Mouse (Mus musculus) heart, postnatal 0 days (tissue): ENCODE measurements around the gene Tradd. TPM values are rescaled to one million over a fixed set of nuclear protein-coding genes. Genes with fewer than 3 reads are reported as not detected.
"Not testable (repeated sequence)": the region's sequence is repeated elsewhere in the genome, so short reads cannot be mapped to it uniquely, and the experiment has no call there.

Experiments used
- ATAC-seq: fragments of 200-750 bp; cut with Nextera tagmentation; 2 replicates; pipeline ENCODE4 v1.8.0; 2017; ENCODE audit warnings: low read depth, moderate number of reproducible peaks, moderate library complexity; ENCODE audit not compliant: insufficient read depth
- DNase-seq: peaks from one replicate; pipeline ENCODE4 v3.0.0-alpha.2; 2016; ENCODE audit warnings: low spot score
- H3K27ac ChIP-seq: fragments of 300-500 bp; sonication (generic); 2 replicates; pipeline ENCODE4 v1.5.1; 2014; ENCODE audit warnings: low read depth, mild to moderate bottlenecking
- H3K27me3 ChIP-seq: fragments of 300-500 bp; sonication (generic); 2 replicates; pipeline ENCODE4 v1.6.1; 2014; ENCODE audit warnings: low read length, mixed read lengths; ENCODE audit not compliant: control insufficient read depth, insufficient read depth
- H3K36me3 ChIP-seq: fragments of 300-500 bp; sonication (generic); replicated peaks from 2 replicates; pipeline ENCODE4 v1.6.1; 2014; ENCODE audit warnings: low read length, mixed read lengths; ENCODE audit not compliant: control insufficient read depth, insufficient read depth
- H3K4me1 ChIP-seq: fragments of 300-500 bp; sonication (generic); 2 replicates; pipeline ENCODE4 v1.6.1; 2014; ENCODE audit warnings: antibody characterized with exemption; ENCODE audit not compliant: control insufficient read depth, insufficient read depth
- H3K4me2 ChIP-seq: fragments of 300-500 bp; sonication (generic); 2 replicates; pipeline ENCODE4 v1.6.1; 2014; ENCODE audit warnings: low read depth, mild to moderate bottlenecking, low read length, moderate library complexity
- H3K4me3 ChIP-seq: fragments of 300-500 bp; sonication (generic); 2 replicates; pipeline ENCODE4 v1.5.1; 2014; ENCODE audit warnings: low read depth, low read length
- H3K9ac ChIP-seq: fragments of 300-500 bp; sonication (generic); replicated peaks from 2 replicates; pipeline ENCODE4 v1.6.1; 2014; ENCODE audit warnings: low read depth, low read length, mixed read lengths
- H3K9me3 ChIP-seq: fragments of 300-500 bp; sonication (generic); replicated peaks from 2 replicates; pipeline ENCODE4 v1.6.1; 2016; ENCODE audit warnings: low read length; ENCODE audit not compliant: control insufficient read depth
- CTCF ChIP-seq: IDR thresholded peaks from 2 replicates; pipeline ENCODE4 v1.5.1; 2016; ENCODE audit warnings: antibody characterized with exemption, control low read depth, low read depth
- EP300 ChIP-seq: IDR thresholded peaks from 2 replicates; pipeline ENCODE4 v1.6.1; 2016; ENCODE audit warnings: antibody characterized with exemption, low read depth
- WGBS: fragments of 180-500 bp; shearing (Covaris S2); extraction: QIAGEN DNeasy Blood & Tissue Kit; methylation state at CpG from one replicate; pipeline ENCODE4 v1.1.7; 2014; 5-methylcytosine and 5-hydroxymethylcytosine counted together
- polyA plus RNA-seq: library from polyadenylated mRNA; unstranded; fragments of >200 nt; fragmentation: Nextera tagmentation; extraction: Ambion mirVana; gene quantifications from 2 replicates; pipeline ENCODE4 v1.2.1, GENCODE M21; 2015
- total RNA-seq: library from RNA; depleted of rRNA; stranded (reverse); fragments of >200 nt; gene quantifications from 2 replicates; pipeline ENCODE4 v1.2.3, GENCODE M21; 2014; ENCODE audit warnings: low replicate concordance

Tradd gene
- total and polyA plus RNA-seq, 2 experiments from 2014 or later = 9.0 to 17.6 TPM

- ATAC-seq (no peak), DNase-seq (no peak)
- Histone ChIP-seq H3K4me1 (peaks cover 26% of the 10 kb centered on the region), H3K9ac (no peak overlapping the region), H3K27ac (no peak overlapping the region), H3K4me3 (no peak overlapping the region), H3K4me2 (no peak overlapping the region), H3K27me3 (0 out of 2 replicates have a peak, but pooled peaks cover 4% of the 10 kb centered on the region), H3K9me3 (no peaks in the 10 kb centered on the region), H3K36me3 (no peaks in the 10 kb centered on the region)
- no peak for TF ChIP-seq CTCF
- TF ChIP-seq EP300 = no peak
- WGBS = 68% methylated on average over 7 of the region's 7 CpGs
These were observed 28.1 kb upstream of the Tradd start for GRCm38 (mm10) chr8:105292471-105292870.

- DNase-seq, H3K9me3 ChIP-seq, H3K4me3 ChIP-seq, H3K27me3 ChIP-seq, ATAC-seq, H3K9ac ChIP-seq, H3K27ac ChIP-seq, H3K4me2 ChIP-seq, H3K36me3 ChIP-seq: not testable (repeated sequence)
- peaks cover 21% of the 10 kb centered on the region for H3K4me1 ChIP-seq
- TF ChIP-seq CTCF = peak; percentile 14; the same call in 1 of the 2 replicates
- 46% methylated on average over 3 of the region's 3 CpGs for WGBS
These were observed 27.4 kb upstream of the Tradd start for GRCm38 (mm10) chr8:105291802-105292201.

- not testable (repeated sequence) for H3K4me3 ChIP-seq, H3K27me3 ChIP-seq, ATAC-seq, H3K4me2 ChIP-seq, H3K9me3 ChIP-seq, H3K27ac ChIP-seq, DNase-seq, H3K36me3 ChIP-seq, H3K9ac ChIP-seq
- 72% methylated on average over 8 of the region's 8 CpGs for WGBS
- peaks cover 17% of the 10 kb centered on the region for H3K4me1 ChIP-seq
These were observed 27.0 kb upstream of the Tradd start for GRCm38 (mm10) chr8:105291364-105291763.

- 0 out of 2 replicates have a peak, but pooled peaks cover 4% of the 10 kb centered on the region for H3K27me3 ChIP-seq
- no peak overlapping the region for H3K9ac ChIP-seq
- no peaks in the 10 kb centered on the region for H3K36me3 ChIP-seq
- ATAC-seq (peak; percentile 19; the same call in 1 of the 2 replicates), DNase-seq (peak; percentile 81)
- no peak overlapping the region for H3K27ac ChIP-seq
- no peak overlapping the region for H3K4me3 ChIP-seq
- peak overlapping the region; percentile 81 for H3K4me2 ChIP-seq
- H3K9me3 ChIP-seq = no peaks in the 10 kb centered on the region
- H3K4me1 ChIP-seq = peaks cover 12% of the 10 kb centered on the region
- TF ChIP-seq EP300 (no peak), CTCF (peak; percentile 95)
- 13% methylated on average over 31 of the region's 31 CpGs for WGBS
These were observed 26.3 kb upstream of the Tradd start for GRCm38 (mm10) chr8:105290554-105291314.

GRCm38 (mm10) chr8:105289805-105290460, 25.5 kb upstream of the Tradd start, which contains the start of gene 4931428F04Rik:
TSS of gene 4931428F04Rik (minus strand) at chr8:105289864.
- Histone ChIP-seq H3K4me1 (peaks cover 12% of the 10 kb centered on the region), H3K27ac (peak within 1 kb of the TSS; percentile 69), H3K4me2 (peak within 1 kb of the TSS; percentile 81), H3K36me3 (no peaks in the 10 kb centered on the region), H3K4me3 (peak within 1 kb of the TSS; percentile 57), H3K9ac (no peak within 1 kb of the TSS; the same call in 1 of the 2 replicates), H3K27me3 (0 out of 2 replicates have a peak, but pooled peaks cover 4% of the 10 kb centered on the region), H3K9me3 (no peaks in the 10 kb centered on the region)
- ATAC-seq (peak; percentile 18; the same call in 1 of the 2 replicates), DNase-seq (no peak)
- no peak for TF ChIP-seq EP300
- TF ChIP-seq CTCF = peak; percentile 58
- 2% methylated on average over 42 of the region's 43 CpGs for WGBS
